Mouse (Mus musculus) heart, embryonic 14.5 days (tissue): ENCODE measurements around the gene Sbsn. TPM values are rescaled to one million over a fixed set of nuclear protein-coding genes. Genes with fewer than 3 reads are reported as not detected.
"Not testable (repeated sequence)": the region's sequence is repeated elsewhere in the genome, so short reads cannot be mapped to it uniquely, and the experiment has no call there.

ENCODE experiments used
- ATAC-seq: fragments of 200-750 bp; cut with Nextera tagmentation; 2 replicates; pipeline ENCODE4 v1.8.0; 2017; ENCODE audit warnings: low read depth, moderate TSS enrichment; ENCODE audit not compliant: insufficient number of reproducible peaks, insufficient read depth, low FRiP score
- H3K27ac ChIP-seq, 2 experiments: fragments of 200-500 bp in 1 of 2; fragments of 300-500 bp in 1 of 2; sonication (generic) in 1 of 2; replicated peaks in 1 of 2; 2 replicates each; pipeline ENCODE4 v1.5.1; 2012 to 2014; ENCODE audit warnings: low read depth in 2 of 2, low read length in 2 of 2, control low read depth in 1 of 2, mild to moderate bottlenecking in 1 of 2, mixed read lengths in 1 of 2; ENCODE audit not compliant: control insufficient read depth in 1 of 2, insufficient read depth in 1 of 2
- H3K27me3 ChIP-seq: fragments of 300-500 bp; sonication (generic); 2 replicates; pipeline ENCODE4 v1.6.1; 2014; ENCODE audit warnings: mild to moderate bottlenecking, low read length, control low read depth; ENCODE audit not compliant: control insufficient read depth, insufficient read depth
- H3K36me3 ChIP-seq: fragments of 300-500 bp; sonication (generic); 2 replicates; pipeline ENCODE4 v1.6.1; 2014; ENCODE audit warnings: mild to moderate bottlenecking, control low read depth, low read length, mixed read lengths; ENCODE audit not compliant: control insufficient read depth, insufficient read depth
- H3K4me1 ChIP-seq, 2 experiments: fragments of 200-500 bp in 1 of 2; fragments of 300-500 bp in 1 of 2; sonication (generic) in 1 of 2; 2 replicates each; pipeline ENCODE4 v1.6.1; 2012 to 2014; ENCODE audit warnings: low read length in 2 of 2, control low read depth in 1 of 2, mixed read lengths in 1 of 2; ENCODE audit not compliant: control insufficient read depth in 2 of 2, insufficient read depth in 2 of 2
- H3K4me2 ChIP-seq: fragments of 300-500 bp; sonication (generic); 2 replicates; pipeline ENCODE4 v1.6.1; 2014; ENCODE audit warnings: mild to moderate bottlenecking, low read length
- H3K4me3 ChIP-seq, 2 experiments: fragments of 200-500 bp in 1 of 2; fragments of 300-500 bp in 1 of 2; sonication (generic) in 1 of 2; 2 replicates each; pipeline ENCODE4 v1.5.1; 2012 to 2014; ENCODE audit warnings: low read length in 2 of 2, mild to moderate bottlenecking in 2 of 2, control low read depth in 1 of 2, low read depth in 1 of 2, moderate library complexity in 1 of 2; ENCODE audit not compliant: control insufficient read depth in 1 of 2, insufficient read depth in 1 of 2
- H3K9ac ChIP-seq: fragments of 300-500 bp; sonication (generic); 2 replicates; pipeline ENCODE4 v1.6.1; 2014; ENCODE audit warnings: mild to moderate bottlenecking, low read length
- H3K9me3 ChIP-seq: fragments of 300-500 bp; sonication (generic); 2 replicates; pipeline ENCODE4 v1.6.1; 2016; ENCODE audit warnings: low read length, control low read depth; ENCODE audit not compliant: control insufficient read depth
- WGBS: fragments of 180-500 bp; shearing (Covaris S2); extraction: QIAGEN DNeasy Blood & Tissue Kit; methylation state at CpG from one replicate; pipeline ENCODE4 v1.1.7; 2014; 5-methylcytosine and 5-hydroxymethylcytosine counted together
- polyA plus RNA-seq: library from polyadenylated mRNA; unstranded; fragments of >200 nt; fragmentation: Nextera tagmentation; extraction: Ambion mirVana; gene quantifications from 2 replicates; pipeline ENCODE4 v1.2.1, GENCODE M21; 2014

Sbsn gene
- polyA plus RNA-seq, 1 experiment from 2014 or later = 0.57 TPM

DNA sequence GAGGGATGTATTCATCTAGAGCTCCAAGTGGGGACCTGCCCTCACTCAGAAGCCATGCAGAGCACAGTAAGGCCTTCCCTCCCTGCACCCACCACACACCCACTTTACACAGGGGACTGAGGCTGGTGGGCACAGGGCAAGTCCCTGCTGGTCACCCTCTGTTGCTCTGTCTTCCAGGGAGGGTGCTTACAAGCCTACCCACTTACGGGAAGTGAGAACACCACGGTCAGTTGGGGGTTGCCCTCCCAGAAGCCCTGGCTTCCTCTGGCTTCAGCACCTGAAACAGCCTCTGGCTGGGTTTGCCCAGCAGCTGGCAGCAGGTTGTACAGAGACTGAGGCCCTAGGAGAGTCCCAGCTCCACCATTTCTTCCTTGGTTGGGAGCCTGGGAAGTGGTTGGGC, 8.7 kb upstream of the Sbsn start:
- H3K4me1 ChIP-seq, H3K27me3 ChIP-seq, ATAC-seq, H3K27ac ChIP-seq, H3K36me3 ChIP-seq, H3K9ac ChIP-seq, H3K4me2 ChIP-seq, H3K9me3 ChIP-seq, H3K4me3 ChIP-seq: not testable (repeated sequence)
- WGBS = 83% methylated on average over 2 of the region's 2 CpGs

DNA sequence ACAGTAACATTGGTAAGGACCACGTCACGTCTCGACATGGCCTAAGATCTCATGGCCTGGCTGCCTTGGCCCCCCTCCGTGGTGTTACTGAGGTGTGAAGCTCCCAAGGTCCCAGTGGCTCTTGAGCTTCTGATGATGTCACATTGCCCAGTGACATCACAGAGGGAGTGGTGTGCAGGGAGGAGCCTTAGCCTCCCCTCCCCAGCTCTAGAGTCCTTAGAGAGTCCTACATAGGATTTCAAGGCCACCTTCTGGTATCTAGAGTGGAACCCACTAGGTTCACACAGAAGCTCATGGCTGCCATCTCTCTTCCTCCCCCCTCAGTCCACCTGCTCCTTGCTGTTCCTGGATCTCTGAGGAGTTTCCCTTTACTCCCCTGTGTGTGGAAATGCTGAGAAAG, 7.7 kb upstream of the Sbsn start, which contains the start of gene Gapdhs:
TSS of gene Gapdhs (minus strand) at position 65 of the 400 bp plus-strand sequence.
- Histone ChIP-seq H3K27ac (0 out of 4 replicates have a peak within 1 kb of the TSS, but pooled peaks of 1 of the 2 experiments have one; percentile 2), H3K4me2 (0 out of 2 replicates have a peak within 1 kb of the TSS, but pooled peaks have one; percentile 13)
- H3K9me3 ChIP-seq, ATAC-seq, H3K4me3 ChIP-seq, H3K36me3 ChIP-seq, H3K9ac ChIP-seq, H3K27me3 ChIP-seq, H3K4me1 ChIP-seq: not testable (repeated sequence)
- 86% methylated on average over 1 of the region's 4 CpGs for WGBS

DNA sequence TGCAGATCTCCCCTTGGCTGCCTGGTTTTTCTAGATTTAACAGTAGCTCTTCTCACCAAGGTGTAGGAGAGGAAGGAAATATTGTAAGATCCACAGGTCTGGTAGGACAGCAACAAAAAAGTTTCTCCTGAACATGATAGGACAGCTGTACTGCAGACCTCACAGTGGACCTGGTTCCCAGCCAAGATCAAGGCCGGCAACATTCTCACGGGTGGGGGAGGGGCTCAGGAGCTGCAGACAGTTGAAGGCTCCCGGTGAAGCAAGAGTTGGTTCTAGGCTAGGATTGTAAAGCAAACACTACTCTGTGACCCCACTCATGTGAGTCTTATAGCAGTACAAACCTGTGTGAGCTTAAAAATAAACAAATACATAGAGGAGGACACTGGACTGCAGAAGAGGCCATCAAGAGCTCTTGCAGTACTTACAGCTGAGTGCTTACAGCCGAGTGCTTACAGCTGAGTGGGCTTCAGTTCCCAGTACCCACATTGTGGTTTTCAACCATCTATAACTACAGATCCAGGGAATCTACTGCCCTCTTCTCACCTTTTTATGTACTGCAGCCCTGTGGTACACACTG, 7.2 kb upstream of the Sbsn start:
- H3K27me3 ChIP-seq = no peaks in the 10 kb centered on the region
- 31% methylated on average over 4 of the region's 4 CpGs for WGBS
- 0 out of 2 replicates have a peak overlapping the region, but pooled peaks have one; percentile 13 for H3K4me2 ChIP-seq
- H3K9ac ChIP-seq = no peak overlapping the region
- no peaks in the 10 kb centered on the region for H3K36me3 ChIP-seq
- H3K4me1 ChIP-seq = peaks cover 7 to 9% of the 10 kb centered on the region in 2 experiments
- H3K4me3 ChIP-seq = no peak overlapping the region
- ATAC-seq = no peak
- 0 out of 4 replicates have a peak overlapping the region, but pooled peaks of 1 of the 2 experiments have one; percentile 2 for H3K27ac ChIP-seq
- no peaks in the 10 kb centered on the region for H3K9me3 ChIP-seq

DNA sequence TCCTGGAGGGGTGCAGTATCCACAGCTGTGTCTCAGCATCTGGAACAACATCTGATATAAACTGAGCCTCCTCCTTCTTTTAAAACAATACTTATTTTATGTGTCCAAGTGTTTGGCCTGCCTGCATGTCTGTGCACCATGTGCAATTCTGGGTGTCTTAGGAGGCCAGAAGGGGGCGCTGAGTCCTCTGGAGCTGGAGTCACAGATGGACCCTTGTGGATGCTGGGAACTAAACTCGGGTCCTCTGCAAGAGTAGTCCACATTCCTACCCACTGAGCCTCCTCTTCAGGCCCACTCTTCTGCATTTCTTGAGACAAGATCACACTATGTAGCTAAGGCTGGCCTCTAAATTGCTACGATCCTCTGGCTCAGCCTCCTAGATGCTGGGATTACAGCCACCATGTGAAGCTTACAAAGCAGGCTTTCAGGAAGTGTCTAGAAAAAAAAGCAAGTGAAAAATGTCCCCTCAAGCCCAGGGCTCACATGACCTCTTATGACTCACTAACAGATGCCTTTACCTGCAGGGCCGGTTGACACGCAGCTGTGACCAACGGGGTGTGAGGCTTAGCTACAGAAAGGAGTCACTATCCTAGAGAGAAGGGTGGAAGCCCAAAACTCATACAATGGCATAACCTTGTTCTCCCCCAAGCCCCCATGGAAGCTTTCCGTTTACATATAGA, 3.6 kb upstream of the Sbsn start:
- Histone ChIP-seq H3K4me1 (peaks cover 7 to 9% of the 10 kb centered on the region in 2 experiments), H3K27ac (no peak overlapping the region), H3K36me3 (no peaks in the 10 kb centered on the region), H3K4me3 (no peak overlapping the region), H3K27me3 (no peaks in the 10 kb centered on the region), H3K4me2 (no peak overlapping the region), H3K9ac (no peak overlapping the region), H3K9me3 (no peaks in the 10 kb centered on the region)
- ATAC-seq = no peak
- WGBS = 83% methylated on average over 7 of the region's 7 CpGs

DNA sequence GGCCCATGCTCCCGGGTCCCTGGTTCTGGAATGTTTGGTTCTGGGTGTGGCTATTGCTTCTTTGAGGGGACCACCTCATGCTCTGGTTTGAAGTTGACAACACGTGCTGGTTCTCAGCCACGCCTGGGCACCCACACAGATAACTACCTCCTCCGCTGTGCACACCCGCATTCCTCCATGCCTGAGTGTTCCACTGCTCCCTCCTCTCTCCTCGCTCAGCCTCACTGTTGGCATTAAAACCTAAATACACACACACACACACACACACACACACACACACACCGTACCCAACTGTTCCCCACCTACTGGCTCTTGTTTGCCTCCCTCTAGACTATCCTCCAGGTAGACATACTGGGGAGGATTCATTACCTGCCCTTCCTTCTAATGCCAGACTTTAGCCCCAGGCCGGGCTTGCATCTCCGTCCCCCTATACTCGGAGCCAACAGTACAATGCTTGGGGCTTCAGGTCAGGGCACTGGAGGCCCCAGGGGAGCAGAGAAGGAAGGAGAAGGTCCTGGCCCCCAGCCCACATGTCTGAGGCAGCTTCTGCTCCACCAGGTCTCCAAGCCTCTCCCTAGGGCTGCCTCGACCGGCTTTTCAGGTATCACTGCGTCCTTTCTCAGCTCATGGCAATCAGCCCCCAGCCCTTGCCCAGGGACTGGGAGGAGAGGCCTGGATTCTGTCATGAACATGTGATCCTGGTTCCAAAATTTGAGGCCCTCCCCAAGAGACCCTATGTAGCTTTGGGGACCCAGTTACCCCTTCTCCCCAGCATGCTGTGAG, 1.3 kb upstream of the Sbsn start:
- WGBS = 69% methylated on average over 13 of the region's 13 CpGs
- H3K4me3 ChIP-seq = no peak overlapping the region
- H3K4me2 ChIP-seq = no peak overlapping the region
- ATAC-seq = no peak
- H3K9ac ChIP-seq = no peak overlapping the region
- no peaks in the 10 kb centered on the region for H3K4me1 ChIP-seq
- no peaks in the 10 kb centered on the region for H3K36me3 ChIP-seq
- no peaks in the 10 kb centered on the region for H3K27me3 ChIP-seq
- peaks cover 7% of the 10 kb centered on the region; the same call in 1 of the 2 replicates for H3K9me3 ChIP-seq
- H3K27ac ChIP-seq = no peak overlapping the region

DNA sequence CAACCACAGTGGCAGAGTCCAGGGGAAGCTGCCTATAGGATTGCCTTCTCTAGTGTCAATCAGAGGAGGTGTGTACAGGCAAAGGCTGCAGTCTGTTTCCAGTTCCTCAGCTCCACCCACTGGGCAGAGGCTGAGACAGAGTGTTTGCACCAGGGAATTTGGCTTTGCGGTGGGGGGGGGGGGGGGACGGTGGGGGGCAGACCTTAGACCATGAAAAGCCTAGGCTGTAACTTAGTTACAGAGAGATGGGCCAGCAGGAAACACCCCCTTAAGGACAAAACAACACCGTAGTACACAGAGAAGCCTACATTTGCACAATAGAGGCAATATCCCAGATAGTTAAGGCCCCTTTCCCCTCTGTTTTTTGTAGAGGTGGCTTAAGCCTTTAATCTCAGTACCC, 5.7 kb downstream of the Sbsn start:
- 63% methylated on average over 3 of the region's 3 CpGs for WGBS
- no peak for ATAC-seq
- H3K9ac ChIP-seq = no peak overlapping the region
- H3K36me3 ChIP-seq = no peaks in the 10 kb centered on the region
- H3K27ac ChIP-seq = no peak overlapping the region
- H3K27me3 ChIP-seq = no peaks in the 10 kb centered on the region
- H3K4me1 ChIP-seq = peaks cover 4 to 9% of the 10 kb centered on the region in 2 experiments
- no peak overlapping the region for H3K4me3 ChIP-seq
- H3K4me2 ChIP-seq = no peak overlapping the region
- H3K9me3 ChIP-seq = peaks cover 10% of the 10 kb centered on the region; the same call in 1 of the 2 replicates

DNA sequence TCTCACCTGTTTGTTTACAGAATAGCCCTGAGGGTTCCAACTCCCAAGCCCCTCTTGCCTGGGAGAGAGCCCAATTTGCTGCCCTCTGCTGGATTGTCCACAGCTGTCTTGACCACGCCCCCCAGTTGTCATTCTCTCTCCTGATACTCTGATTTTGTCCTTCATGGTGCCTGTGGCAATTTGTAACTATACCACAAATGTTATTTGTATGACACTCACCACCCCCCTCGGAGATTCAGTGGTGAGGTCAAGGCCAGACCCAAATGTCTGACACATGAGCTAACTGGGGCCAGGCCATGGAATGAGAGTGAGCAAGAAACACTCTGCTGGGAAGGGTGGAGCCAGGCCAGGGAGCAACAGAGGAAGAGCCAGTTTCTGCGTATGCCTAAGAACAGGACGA, 7.6 kb downstream of the Sbsn start:
- no peaks in the 10 kb centered on the region for H3K27me3 ChIP-seq
- no peak overlapping the region for H3K9ac ChIP-seq
- peaks cover 10% of the 10 kb centered on the region; the same call in 1 of the 2 replicates for H3K9me3 ChIP-seq
- H3K36me3 ChIP-seq = no peaks in the 10 kb centered on the region
- H3K4me2 ChIP-seq = no peak overlapping the region
- no peak for ATAC-seq
- H3K4me1 ChIP-seq = peaks cover 4 to 9% of the 10 kb centered on the region in 2 experiments
- H3K27ac ChIP-seq = no peak overlapping the region
- WGBS = 28% methylated on average over 4 of the region's 4 CpGs
- H3K4me3 ChIP-seq = no peak overlapping the region
